Mouse (Mus musculus): Measurements from ENCODE around the gene Zfp704.

GRCm38 (mm10) chr3:9407801-9408200 lies 202.1 kb downstream of the Zfp704 start:
- TF ChIP-seq CTCF (IDR thresholded peaks at IDR 0.05; ENCODE audit: extremely low read depth, insufficient read depth, insufficient read length, insufficient replicate concordance) (no peak), POLR2A (IDR thresholded peaks at IDR 0.05; ENCODE audit: low read depth, low read length) (no peak)

All from spleen, adult 2 months (tissue).